Mouse (Mus musculus): Measurements from ENCODE around the gene Ccdc59.
A peak's percentile ranks its signal among the peaks of the same experiment; 100 is the strongest.

DNA sequence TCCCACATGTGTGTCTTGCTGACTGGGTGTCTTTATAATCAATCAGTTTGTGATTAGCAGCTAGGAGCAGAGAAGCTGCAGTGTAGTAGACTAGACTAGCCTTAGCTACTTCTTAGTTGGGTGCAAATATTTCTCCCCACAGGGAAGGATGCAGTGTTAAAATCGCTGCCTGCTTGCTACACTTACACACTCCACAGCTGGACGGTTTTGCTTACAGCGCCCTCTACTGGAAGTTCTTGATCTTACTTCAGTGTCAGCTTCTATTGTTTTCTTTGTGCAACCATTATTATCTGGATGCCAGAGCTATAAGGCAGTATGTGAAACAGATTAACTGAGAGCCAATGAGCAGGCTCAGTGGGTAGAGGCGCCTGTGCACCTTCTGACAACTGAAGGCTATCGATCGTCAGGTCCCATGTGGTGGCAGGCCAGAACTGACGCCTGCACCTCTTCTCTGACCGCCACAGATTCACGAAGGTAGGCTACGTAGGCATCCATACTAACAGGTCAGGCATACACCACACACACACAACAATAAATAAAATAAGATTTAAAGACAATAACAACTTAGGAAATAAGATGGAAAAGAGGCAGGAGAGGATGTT lies 6.1 kb upstream of the Ccdc59 start:
- peak; percentile 36 for TF ChIP-seq CTCF (IDR thresholded peaks at IDR 0.05; ENCODE audit: low read depth, low read length)
- TF ChIP-seq EP300 (IDR thresholded peaks at IDR 0.05; ENCODE audit: insufficient read depth, low read depth, low read length): no peak
- TF ChIP-seq POLR2A (IDR thresholded peaks at IDR 0.05; ENCODE audit: insufficient read depth, low read length): no peak

All from ES-Bruce4 (cell line).